Mouse (Mus musculus): ENCODE measurements around the gene 4930432M17Rik. TPM values are rescaled to one million over a fixed set of nuclear protein-coding genes. Genes with fewer than 3 reads are reported as not detected.

4930432M17Rik gene
- not detected for polyA plus RNA-seq (2017; shearing (Covaris generic))

GRCm38 (mm10) chr3:121670462-121670861 is at the start of gene 4930432M17Rik:
4930432M17Rik (plus strand) TSS chr3:121670762.

GRCm38 (mm10) chr3:121722971-121723844 is 52.6 kb downstream of the 4930432M17Rik start, which contains the start of gene F3:
F3 (plus strand) TSS chr3:121723537.

Other genes with a start within 250 kb of the 4930432M17Rik start
- gene Cnn3, start 244.3 kb upstream of the 4930432M17Rik start, polyA plus RNA-seq (2017; shearing (Covaris generic)): 11.4 TPM
- not detected for gene Slc44a3, start 138.4 kb upstream of the 4930432M17Rik start, polyA plus RNA-seq (2017; shearing (Covaris generic))
- not detected for gene F3, start 52.8 kb downstream of the 4930432M17Rik start, polyA plus RNA-seq (2017; shearing (Covaris generic))
- gene Abcd3, start 144.5 kb downstream of the 4930432M17Rik start, polyA plus RNA-seq (2017; shearing (Covaris generic)): 18.9 TPM

All from CD4-positive, CD25-positive, alpha-beta regulatory T cell, adult 9 weeks (primary cell).